Mouse (Mus musculus): Measurements from ENCODE around the gene Asb7. TPM values are rescaled to one million over a fixed set of nuclear protein-coding genes. Genes with fewer than 3 reads are reported as not detected.

Asb7 gene
- polyA plus RNA-seq, 1 experiment, result 9.2 TPM

GRCm38 (mm10) chr7:66682119-66682863 lies 7.1 kb downstream of the Asb7 start:
- DNase-seq, result no peak
- no peaks in the 10 kb centered on the region for H3K27me3 ChIP-seq (ENCODE audit: control insufficient read depth, insufficient read depth, low read length)
- H3K4me3 ChIP-seq (replicated peaks; ENCODE audit: insufficient read depth, low read depth, low read length), result no peak overlapping the region
- TF ChIP-seq CTCF (IDR thresholded peaks at IDR 0.05; ENCODE audit: borderline replicate concordance, insufficient read depth, low read depth, low read length) (no peak), POLR2A (IDR thresholded peaks at IDR 0.05; ENCODE audit: borderline replicate concordance, insufficient read depth, low read length) (no peak)
- H3K27ac ChIP-seq (ENCODE audit: insufficient read depth, low read length), result no peak overlapping the region
- H3K4me1 ChIP-seq (ENCODE audit: control insufficient read depth, insufficient read depth, low read length), result no peaks in the 10 kb centered on the region
- WGBS, result 96% methylated on average over 5 of the region's 5 CpGs

- no peak overlapping the region for H3K4me3 ChIP-seq (replicated peaks; ENCODE audit: insufficient read depth, low read depth, low read length)
- WGBS, result 98% methylated on average over 2 of the region's 2 CpGs
- no peak for TF ChIP-seq POLR2A (IDR thresholded peaks at IDR 0.05; ENCODE audit: borderline replicate concordance, insufficient read depth, low read length)
- H3K27me3 ChIP-seq (ENCODE audit: control insufficient read depth, insufficient read depth, low read length), result no peaks in the 10 kb centered on the region
- DNase-seq, result no peak
- no peak overlapping the region for H3K27ac ChIP-seq (ENCODE audit: insufficient read depth, low read length)
- no peaks in the 10 kb centered on the region for H3K4me1 ChIP-seq (ENCODE audit: control insufficient read depth, insufficient read depth, low read length)
Observed at GRCm38 (mm10) chr7:66675800-66676199, 13.6 kb downstream of the Asb7 start.

DNA sequence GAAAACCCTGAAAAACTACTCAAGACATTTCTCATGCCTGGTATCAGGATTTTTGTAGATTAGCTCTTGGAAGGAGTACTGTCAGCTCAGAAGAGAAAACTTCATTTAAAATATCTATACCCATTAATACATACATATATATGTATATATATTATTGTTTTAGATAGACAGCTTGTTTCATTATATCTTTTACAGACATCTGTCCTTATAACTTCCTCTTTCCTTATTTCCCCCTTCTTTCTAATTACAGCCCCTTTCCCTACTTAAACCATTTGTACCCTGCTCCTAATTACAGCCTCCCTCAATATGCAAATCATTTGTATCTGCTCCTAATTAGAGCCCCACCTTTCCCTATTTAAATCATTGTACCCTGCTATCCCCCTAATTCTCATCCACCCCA lies 22.3 kb downstream of the Asb7 start:
- DNase-seq, result no peak
- Histone ChIP-seq H3K27me3 (ENCODE audit: control insufficient read depth, insufficient read depth, low read length) (no peaks in the 10 kb centered on the region), H3K4me3 (replicated peaks; ENCODE audit: insufficient read depth, low read depth, low read length) (no peak overlapping the region), H3K4me1 (ENCODE audit: control insufficient read depth, insufficient read depth, low read length) (0 out of 2 replicates have a peak, but pooled peaks cover 4% of the 10 kb centered on the region), H3K27ac (ENCODE audit: insufficient read depth, low read length) (no peak overlapping the region)
- no peak for TF ChIP-seq CTCF (IDR thresholded peaks at IDR 0.05; ENCODE audit: borderline replicate concordance, insufficient read depth, low read depth, low read length)
- no peak for TF ChIP-seq POLR2A (IDR thresholded peaks at IDR 0.05; ENCODE audit: borderline replicate concordance, insufficient read depth, low read length)

- no peak for DNase-seq
- H3K4me3 ChIP-seq (replicated peaks; ENCODE audit: insufficient read depth, low read depth, low read length), result no peak overlapping the region
- no peak overlapping the region for H3K27ac ChIP-seq (ENCODE audit: insufficient read depth, low read length)
- TF ChIP-seq CTCF (IDR thresholded peaks at IDR 0.05; ENCODE audit: borderline replicate concordance, insufficient read depth, low read depth, low read length) (no peak), POLR2A (IDR thresholded peaks at IDR 0.05; ENCODE audit: borderline replicate concordance, insufficient read depth, low read length) (no peak)
- no peaks in the 10 kb centered on the region for H3K27me3 ChIP-seq (ENCODE audit: control insufficient read depth, insufficient read depth, low read length)
- WGBS, result 82% methylated on average over 3 of the region's 3 CpGs
- H3K4me1 ChIP-seq (ENCODE audit: control insufficient read depth, insufficient read depth, low read length), result 0 out of 2 replicates have a peak, but pooled peaks cover 4% of the 10 kb centered on the region
Observed at GRCm38 (mm10) chr7:66663548-66663947, 25.8 kb downstream of the Asb7 start.

DNA sequence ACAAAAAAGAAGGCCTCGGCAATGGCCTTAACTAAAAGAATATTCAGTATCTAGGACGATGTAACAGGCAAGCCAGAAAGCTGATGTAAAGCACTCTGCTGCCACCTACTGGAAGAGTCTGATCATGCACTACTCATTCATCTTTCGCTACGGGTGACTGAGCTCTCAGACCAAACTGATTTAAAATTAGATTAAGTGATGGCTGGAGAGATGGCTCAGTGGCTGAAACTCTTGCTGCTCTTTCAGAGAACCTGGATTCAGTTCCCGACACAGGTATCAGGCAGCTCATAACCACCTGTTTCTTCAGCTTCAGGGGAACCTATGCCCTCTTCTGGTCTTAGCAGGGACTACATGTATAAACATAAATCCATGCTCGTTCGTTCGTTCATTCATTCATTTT lies 27.8 kb downstream of the Asb7 start:
- 20% methylated on average over 8 of the region's 8 CpGs for WGBS
- H3K4me1 ChIP-seq (ENCODE audit: control insufficient read depth, insufficient read depth, low read length), result peaks cover 7% of the 10 kb centered on the region; the same call in 1 of the 2 replicates
- TF ChIP-seq CTCF (IDR thresholded peaks at IDR 0.05; ENCODE audit: borderline replicate concordance, insufficient read depth, low read depth, low read length) (peak; percentile 70), POLR2A (IDR thresholded peaks at IDR 0.05; ENCODE audit: borderline replicate concordance, insufficient read depth, low read length) (no peak)
- no peaks in the 10 kb centered on the region for H3K27me3 ChIP-seq (ENCODE audit: control insufficient read depth, insufficient read depth, low read length)
- peak; percentile 62 to 67 for DNase-seq
- no peak overlapping the region for H3K4me3 ChIP-seq (replicated peaks; ENCODE audit: insufficient read depth, low read depth, low read length)
- H3K27ac ChIP-seq (ENCODE audit: insufficient read depth, low read length), result no peak overlapping the region

- Histone ChIP-seq H3K27me3 (ENCODE audit: control insufficient read depth, insufficient read depth, low read length) (no peaks in the 10 kb centered on the region), H3K4me3 (replicated peaks; ENCODE audit: insufficient read depth, low read depth, low read length) (no peak overlapping the region), H3K27ac (ENCODE audit: insufficient read depth, low read length) (no peak overlapping the region), H3K4me1 (ENCODE audit: control insufficient read depth, insufficient read depth, low read length) (peaks cover 7% of the 10 kb centered on the region; the same call in 1 of the 2 replicates)
- 80% methylated on average over 8 of the region's 8 CpGs for WGBS
- no peak for DNase-seq
- no peak for TF ChIP-seq CTCF (IDR thresholded peaks at IDR 0.05; ENCODE audit: borderline replicate concordance, insufficient read depth, low read depth, low read length)
- TF ChIP-seq POLR2A (IDR thresholded peaks at IDR 0.05; ENCODE audit: borderline replicate concordance, insufficient read depth, low read length), result no peak
Observed at GRCm38 (mm10) chr7:66660972-66661371, 28.4 kb downstream of the Asb7 start.

DNA sequence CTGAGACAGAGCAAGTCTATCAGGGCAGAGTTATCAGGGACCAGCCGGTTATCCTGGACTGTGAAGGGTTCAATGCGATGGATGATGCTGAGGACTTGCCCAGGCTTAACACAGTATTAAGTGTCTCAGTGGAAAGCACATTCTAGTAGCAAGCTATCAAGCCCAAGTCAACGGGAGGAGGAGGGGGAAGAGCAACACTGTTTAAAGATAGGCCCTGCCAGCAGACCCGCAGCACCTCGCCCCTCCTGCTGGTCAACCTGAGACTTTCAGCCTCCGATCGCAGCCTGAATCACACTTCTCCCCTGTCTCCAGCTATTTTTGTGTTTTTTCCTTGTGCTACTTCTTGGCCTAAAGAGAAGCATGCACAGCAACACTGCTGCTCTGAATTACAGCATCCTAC lies 29.1 kb downstream of the Asb7 start:
- Histone ChIP-seq H3K4me3 (replicated peaks; ENCODE audit: insufficient read depth, low read depth, low read length) (no peak overlapping the region), H3K4me1 (ENCODE audit: control insufficient read depth, insufficient read depth, low read length) (peaks cover 7% of the 10 kb centered on the region; the same call in 1 of the 2 replicates), H3K27me3 (ENCODE audit: control insufficient read depth, insufficient read depth, low read length) (no peaks in the 10 kb centered on the region), H3K27ac (ENCODE audit: insufficient read depth, low read length) (no peak overlapping the region)
- 79% methylated on average over 7 of the region's 7 CpGs for WGBS
- TF ChIP-seq POLR2A (IDR thresholded peaks at IDR 0.05; ENCODE audit: borderline replicate concordance, insufficient read depth, low read length) (no peak), CTCF (IDR thresholded peaks at IDR 0.05; ENCODE audit: borderline replicate concordance, insufficient read depth, low read depth, low read length) (no peak)
- no peak for DNase-seq

- Histone ChIP-seq H3K27me3 (ENCODE audit: control insufficient read depth, insufficient read depth, low read length) (no peaks in the 10 kb centered on the region), H3K27ac (ENCODE audit: insufficient read depth, low read length) (no peak overlapping the region), H3K4me1 (ENCODE audit: control insufficient read depth, insufficient read depth, low read length) (peaks cover 7% of the 10 kb centered on the region), H3K4me3 (replicated peaks; ENCODE audit: insufficient read depth, low read depth, low read length) (no peak overlapping the region)
- 79% methylated on average over 9 of the region's 9 CpGs for WGBS
- TF ChIP-seq CTCF (IDR thresholded peaks at IDR 0.05; ENCODE audit: borderline replicate concordance, insufficient read depth, low read depth, low read length), result no peak
- TF ChIP-seq POLR2A (IDR thresholded peaks at IDR 0.05; ENCODE audit: borderline replicate concordance, insufficient read depth, low read length), result no peak
- DNase-seq, result no peak
Observed at GRCm38 (mm10) chr7:66655471-66655870, 33.9 kb downstream of the Asb7 start.

All from cerebellum, adult 2 months (tissue).